Mouse (Mus musculus) naive thymus-derived CD4-positive, alpha-beta T cell, adult 2 months (primary cell): ENCODE data around the gene Zfp592.
A peak's percentile ranks its signal among the peaks of the same experiment; 100 is the strongest.

Experiments used
- DNase-seq: peaks from one replicate; pipeline ENCODE4 v3.0.0-alpha.2; 2011; ENCODE audit warnings: low read depth

The Zfp592 gene

DNA sequence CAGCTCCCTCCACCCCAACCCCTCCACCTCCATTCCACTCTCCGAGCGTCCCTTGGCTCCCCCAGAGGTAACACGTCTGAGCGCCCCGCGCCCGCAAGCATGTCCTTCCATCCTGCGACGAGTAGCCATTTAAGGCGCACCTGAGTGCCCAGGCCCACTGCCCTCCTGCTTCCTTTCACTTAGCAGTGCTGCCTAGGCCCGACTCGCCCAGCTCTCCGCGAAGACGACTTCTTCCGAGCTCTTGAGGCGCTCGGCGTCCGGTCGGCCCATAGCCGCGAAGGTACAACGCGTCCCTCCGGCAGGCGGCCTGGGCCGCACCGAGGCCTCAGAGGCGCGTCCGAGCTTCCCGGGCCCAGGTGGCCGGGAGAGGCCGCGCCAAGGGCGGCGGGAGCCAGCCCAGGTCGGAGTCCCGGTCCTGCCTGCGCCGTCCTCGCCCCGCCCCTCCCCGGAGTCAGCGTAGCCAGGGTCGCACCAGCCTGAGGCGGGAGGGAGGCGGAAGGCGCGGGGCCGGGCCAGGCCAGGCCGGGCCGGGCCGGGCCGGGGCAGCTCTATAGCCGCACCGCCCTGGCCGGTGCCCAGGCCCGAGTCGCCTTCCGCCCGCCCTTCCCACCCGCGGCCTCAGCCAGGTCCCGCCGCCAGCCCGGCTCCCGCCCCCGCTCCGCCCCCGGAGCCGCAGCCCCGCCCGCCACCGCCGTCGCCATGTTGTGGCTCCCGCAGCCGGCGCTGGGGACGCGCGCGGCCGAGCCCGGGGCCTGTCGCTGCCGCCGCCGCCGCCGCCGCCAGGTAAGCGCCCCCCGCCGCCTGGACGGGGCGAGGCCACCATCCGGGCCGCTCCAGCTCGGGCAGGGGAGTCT, at the start of gene Zfp592:
TSS of gene Zfp592 (plus strand) at position 702 of the 854 bp plus-strand sequence.
- DNase-seq: peak; percentile 82

DNA sequence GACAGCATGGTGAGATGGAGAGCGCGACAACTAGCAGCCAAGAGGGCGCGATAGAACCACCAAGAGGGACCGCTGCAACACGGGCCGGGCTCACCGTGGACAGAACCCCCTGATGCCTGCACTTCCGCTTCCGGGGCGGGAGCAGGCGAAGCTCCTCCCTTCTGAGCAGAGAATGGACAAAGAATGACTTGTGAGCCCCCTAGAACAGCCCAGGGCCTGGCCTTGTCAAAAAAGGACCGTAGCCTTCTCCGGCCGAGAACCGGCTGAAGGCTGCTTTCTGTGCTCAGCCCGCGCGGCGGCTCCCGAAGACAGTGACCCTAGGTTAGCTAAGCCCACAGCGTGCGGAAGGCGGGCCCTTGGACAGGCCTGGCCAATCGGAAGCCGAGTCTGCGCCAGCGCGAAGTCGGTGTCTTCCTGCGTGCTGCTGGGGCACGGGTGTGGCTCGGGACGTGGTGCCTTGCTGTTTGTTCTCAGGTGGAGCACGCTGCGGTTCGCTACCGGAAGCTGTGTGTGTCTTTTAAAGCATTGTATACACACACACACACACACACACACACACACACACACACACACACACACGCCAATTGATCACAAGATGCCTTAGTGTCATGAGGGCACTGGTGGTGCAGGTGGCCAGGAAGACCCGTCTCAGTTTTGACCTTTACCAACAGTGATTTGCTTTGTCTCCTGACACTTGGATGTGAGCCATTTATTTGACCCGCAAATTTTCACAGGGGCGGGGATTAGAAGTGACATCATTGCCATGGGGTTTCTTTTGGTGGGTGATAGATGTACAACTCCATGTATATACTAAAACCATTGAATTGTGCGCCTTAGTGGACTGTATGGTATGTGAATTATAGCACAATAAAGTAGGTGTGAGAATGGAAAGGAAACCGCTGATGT, 45.8 kb upstream of the Zfp592 start, which contains the start of gene Sec11a:
TSS of gene Sec11a (minus strand) at position 336 of the 906 bp plus-strand sequence.
- peak; percentile 97 for DNase-seq

DNA sequence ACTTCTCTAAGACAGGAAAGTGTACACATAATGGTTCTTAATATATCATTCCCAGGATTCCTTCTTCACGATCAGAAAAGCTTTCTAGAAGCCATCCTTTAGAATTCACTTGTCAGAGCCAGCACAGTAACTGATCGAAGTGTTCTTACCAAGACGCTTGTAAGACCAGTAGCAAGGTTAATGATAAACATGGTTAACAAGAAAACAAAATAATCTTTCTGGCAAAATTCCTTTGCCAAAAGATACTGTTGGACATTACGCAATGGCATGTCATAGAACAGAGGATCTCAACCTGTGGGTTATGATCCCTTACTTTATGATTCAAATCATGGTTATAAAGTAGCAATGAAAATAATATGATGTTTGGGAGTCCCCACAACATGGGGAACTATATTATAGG, 42.0 kb upstream of the Zfp592 start:
- no peak for DNase-seq

DNA sequence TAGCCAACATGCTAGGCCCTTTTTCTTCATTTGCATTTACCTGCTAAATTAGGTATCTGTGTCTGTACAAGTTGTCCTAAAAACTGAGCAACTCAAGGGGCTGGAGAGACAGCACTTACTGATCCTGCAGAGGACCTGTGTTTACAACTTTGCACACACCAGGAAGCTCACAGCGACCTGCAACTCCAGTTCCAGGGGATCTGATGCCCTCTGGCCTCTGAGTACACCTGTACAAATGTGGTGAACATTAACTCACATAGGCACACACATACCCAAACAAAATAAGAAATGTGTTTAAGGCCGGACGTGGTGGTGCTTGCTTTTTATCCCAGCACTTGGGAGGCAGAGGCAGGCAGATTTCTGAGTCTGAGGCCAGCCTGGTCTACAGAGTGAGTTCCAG, 41.3 kb upstream of the Zfp592 start:
- no peak for DNase-seq

DNA sequence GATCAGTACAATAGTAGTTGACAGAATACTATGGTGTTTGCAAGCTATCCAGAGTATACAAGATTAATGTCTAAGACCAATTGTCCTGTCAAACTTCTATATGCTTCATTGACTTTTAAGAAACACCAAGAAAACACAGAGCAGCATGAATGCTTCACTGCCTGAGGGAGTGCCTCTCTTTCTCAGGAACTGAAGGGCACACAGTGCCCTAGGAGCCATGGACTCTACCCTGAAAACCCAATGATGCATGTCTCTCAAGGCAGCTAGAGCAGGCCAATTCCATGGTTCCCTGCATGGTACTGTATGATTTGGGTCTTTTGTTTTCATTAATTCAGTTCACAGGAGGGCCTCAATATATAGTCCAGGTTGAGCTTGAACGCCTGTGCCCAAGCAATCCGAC, 39.2 kb upstream of the Zfp592 start:
- DNase-seq: no peak

DNA sequence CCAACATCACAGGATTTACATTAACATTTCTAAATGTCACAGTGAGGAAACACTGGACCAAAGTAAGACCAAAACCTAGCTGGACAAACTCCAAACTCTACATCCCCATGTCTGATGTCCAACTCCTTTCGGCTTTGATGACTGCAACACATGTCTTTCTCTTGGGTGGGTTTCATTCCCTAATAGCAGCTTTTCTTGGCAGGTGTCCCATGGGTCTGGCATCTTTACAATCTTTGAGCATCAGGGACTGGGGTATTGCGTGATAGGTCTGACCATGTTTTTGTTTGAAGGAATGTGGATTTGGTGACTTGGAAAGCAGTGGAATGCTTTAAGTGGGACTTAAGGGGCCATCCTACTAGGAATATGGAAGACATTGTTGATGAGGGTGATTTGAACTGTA, 36.6 kb upstream of the Zfp592 start:
- no peak for DNase-seq

DNA sequence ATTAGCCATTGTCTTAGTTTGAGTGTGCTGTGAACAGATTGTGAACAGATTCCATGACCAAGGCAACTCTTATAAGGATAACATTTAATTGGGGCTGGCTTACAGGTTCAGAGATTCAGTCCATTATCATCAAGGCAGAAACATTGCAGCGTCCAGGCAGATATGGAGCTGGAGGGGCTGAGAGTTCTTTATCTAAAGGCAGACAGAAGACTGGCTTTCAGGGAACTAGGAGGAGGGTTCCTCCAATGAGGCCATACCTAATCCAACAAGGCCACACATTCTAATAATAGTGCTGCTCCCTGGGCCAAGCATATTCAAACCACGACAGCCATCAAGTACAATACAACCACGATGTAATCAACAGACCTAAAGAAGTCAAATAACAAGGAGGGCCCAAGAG, 34.5 kb upstream of the Zfp592 start:
- DNase-seq: no peak

DNA sequence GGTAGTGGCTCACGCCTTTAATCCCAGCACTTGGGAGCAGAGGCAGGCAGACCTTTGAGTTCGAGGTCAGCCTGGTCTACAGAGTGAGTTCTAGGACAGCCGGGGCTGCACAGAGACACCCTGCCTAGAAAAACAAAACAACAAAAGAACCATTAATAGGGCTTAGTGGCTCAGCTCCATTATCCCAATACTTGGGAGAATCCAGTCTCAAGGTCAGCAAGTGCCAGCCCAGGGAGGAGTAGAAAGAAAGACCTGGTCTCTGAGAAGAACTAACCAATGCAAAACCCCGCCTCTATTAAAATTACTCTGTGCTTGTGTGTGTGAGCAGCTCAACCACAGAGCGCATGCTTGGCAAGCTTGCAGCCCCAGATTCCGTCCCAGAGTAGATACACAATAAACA, 30.7 kb upstream of the Zfp592 start:
- DNase-seq: no peak

DNA sequence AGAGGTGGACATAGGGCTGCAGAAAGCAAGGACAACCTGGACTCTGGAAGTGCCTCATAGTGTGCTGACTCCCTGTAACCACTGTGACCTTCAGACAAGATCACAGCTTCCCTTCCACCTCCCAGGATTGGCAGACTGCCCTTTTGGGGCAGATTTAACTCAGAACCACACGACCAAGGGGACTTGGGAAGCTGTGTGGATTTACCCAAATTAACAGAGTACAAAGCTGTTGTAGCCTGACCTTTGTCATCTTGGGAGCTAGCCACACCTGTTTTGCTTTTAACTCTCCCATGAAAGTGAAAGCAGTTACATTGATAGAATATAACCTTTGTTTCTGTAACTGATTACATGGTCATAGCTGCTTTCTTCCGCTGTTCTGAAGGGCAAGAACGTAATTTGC, 22.6 kb upstream of the Zfp592 start:
- DNase-seq: no peak

DNA sequence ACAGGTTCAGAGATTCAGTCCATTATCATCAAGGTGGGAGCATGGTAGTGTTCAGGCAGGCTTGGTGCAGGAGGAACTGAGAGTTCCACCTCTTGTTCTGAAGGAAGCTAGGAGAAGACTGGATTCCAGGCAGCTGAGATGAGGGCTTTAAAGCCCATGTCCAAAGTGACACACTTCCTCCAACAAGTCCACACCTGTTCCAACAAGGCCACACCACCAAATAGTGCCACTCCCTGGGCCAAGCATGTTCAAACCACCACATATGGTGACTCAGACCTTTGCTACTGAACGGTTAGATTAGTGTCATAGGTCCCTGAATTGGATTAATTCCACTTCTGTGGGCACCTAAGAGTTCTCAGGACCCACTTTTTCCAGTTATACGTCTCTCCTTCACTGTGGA, 22.1 kb upstream of the Zfp592 start:
- no peak for DNase-seq

DNA sequence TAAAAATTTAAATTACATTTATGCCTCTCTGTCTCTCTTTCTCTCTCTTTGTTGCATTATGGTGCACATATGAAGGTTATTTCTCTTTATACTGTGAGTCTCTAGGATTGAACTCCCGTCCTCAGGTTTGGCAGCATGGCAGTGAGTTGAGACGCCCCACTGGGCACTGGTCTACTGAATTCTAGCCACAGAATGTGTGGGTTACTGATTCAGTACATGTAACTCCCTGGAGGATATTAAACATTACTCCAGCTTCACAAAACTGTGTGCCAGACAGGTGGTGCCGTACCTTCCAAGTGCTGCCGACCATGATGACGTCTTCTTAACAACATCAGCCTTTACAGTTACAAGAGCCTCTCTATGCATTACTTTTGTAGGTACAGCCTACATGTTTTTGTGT, 21.4 kb upstream of the Zfp592 start:
- no peak for DNase-seq

DNA sequence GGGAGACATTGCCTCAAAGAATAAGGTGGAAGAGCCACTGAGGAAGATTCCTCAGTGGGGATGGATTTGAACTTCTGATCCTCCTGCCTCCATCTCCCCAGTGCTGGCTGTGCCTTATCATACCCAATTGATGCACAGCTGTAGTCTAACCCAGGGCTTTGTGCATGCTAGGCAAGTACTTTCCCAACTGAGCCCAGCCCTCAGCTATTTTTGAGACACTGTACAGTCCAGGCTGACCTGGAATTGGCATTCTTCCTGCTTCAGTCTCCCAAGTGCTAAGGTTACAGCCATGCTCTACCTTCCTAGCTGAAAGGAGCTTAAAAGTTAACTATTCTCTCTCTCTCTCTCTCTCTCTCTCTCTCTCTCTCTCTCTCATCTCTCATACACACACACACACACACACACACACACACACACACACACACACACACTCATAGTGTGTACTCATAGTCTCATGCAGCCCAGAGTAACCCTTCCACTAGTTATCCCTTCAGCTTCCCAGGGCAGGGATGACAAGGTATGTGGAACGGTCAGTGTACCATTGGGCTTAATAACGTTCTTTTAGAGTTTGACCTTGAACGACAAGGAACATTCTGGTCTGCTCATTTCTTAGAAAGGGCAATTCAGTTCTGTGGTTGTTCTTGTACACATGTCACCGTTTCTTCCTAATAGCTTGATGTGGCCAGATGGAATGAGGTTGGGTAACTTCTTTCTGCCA, 20.4 kb upstream of the Zfp592 start:
- DNase-seq: peak; percentile 59

DNA sequence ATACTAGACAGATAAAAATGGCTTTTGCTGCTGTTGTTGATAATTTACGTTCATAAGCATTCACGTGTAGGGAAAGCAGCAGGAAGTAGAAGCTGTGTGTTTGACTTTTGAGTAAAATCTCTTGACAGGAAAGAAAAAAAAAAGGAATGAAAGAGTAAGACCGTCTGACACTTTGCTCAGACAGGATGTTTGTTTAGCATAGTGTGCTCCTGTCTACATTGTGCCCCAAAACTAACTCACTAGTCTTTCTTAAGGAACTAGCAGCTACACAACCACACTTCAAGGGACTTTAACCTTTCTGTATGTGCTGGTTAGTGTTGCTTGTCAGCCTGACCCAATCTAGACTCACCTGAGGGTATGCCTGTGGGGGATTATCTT, 19.9 kb upstream of the Zfp592 start:
- DNase-seq: peak; percentile 61

DNA sequence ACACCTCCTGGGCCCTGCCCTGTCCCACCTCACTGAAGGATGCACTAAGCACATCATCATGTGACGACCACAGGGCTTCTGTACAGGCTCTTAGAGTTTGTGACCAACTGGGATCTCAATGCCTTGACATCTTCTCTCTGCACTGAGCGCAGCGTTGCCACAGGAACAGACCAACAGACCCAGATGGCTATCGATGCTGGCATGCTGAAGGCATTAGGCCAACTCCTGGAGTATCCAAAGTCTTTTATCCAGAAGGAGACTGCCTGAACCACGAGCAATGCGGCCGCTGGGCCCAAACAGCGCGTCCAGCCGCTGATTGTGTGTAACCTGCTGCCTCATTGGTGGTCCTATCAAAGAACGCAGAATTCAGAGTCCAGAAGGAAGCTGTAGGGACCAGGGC, 12.9 kb upstream of the Zfp592 start:
- DNase-seq: no peak

DNA sequence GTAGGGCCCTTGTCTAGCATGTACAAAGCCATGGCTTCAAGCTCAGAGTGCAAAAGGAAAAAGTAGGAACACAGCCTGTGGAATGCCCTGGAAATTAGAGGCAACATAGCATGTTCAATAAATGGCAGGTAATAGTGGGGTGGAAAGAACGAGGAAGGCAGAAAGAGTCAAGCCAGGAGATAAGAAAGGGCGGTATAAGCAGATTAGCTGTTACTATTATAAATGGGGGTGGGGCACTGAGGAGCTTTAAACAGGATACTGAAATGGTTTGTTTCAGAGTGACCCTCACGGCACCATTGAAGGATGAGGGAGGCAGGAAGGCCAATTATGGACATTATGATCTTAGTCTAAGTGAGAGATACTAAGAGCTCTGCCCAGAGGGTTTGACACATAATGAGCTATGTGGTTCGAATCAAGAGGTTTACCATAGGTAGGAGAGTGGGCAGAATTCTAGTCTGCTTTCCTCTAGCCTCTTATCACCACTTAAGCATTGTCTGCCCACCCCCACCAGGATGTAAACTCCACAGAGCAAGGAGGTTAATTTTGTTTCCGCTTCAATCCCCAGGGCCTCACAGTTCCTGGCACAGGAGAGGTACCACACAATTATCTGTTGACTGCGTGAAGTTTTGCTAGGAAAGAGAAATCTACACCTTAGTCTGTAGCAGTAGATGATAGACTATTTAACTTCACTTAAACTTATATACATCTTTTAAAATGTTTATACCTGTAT, 6.9 kb upstream of the Zfp592 start:
- DNase-seq: peak; percentile 53

DNA sequence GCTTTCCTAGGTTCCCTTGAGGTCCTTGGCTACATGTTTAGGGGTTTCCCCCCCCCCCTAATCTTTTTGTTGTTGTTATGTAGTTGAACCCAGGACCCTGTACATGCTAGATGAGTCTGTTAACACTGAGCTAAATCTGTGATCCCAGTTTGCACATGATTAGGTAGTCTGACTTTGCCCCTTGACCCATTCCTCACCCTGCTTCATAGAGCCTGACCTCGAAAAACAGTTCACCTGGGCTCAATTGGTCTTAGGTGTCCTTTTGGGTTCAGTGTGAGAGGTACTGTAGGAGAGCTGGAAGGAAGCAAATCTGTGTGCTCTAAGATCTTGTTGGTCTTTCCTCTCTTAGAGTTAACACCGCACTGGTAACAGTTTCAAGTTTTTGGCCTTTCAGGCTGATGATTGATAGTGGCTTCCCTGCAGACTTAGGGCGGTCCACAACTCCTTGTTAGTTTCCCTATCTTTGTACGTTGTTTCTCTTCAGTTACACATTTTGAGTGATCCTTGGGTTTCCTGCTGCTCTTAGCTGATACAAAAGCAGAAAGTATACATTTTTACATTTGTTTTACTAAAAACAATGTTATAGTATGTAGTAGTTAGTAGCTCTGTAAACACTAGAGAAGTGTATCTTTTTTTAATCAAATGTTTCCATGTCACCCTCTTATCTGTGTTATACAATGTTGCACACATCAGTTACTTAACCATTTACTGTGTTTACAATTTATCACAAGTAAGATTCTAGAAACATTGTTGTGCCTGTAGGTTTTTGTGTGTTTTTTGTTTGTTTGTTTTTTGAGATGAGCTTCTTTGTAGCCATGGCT, 5.5 kb upstream of the Zfp592 start:
- no peak for DNase-seq

DNA sequence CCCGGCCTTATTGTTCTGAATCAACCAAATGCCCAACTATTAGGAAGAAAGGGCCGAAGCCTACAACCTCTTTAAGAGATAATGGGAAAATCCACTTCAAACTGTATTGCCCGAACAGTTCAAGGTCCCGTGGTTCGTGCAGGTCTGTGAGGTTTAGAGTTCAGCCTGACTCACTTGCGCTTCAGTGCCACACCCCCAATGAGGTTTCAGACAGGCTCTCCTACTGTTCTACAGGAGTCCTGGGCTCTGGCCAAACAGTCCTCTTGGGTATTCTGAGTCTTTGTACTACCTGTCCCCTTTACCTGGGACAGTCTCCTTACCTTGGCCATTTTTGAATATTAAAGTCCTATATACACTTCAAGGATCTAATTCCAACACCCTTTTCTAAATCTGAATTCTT, 3.2 kb upstream of the Zfp592 start:
- no peak for DNase-seq

DNA sequence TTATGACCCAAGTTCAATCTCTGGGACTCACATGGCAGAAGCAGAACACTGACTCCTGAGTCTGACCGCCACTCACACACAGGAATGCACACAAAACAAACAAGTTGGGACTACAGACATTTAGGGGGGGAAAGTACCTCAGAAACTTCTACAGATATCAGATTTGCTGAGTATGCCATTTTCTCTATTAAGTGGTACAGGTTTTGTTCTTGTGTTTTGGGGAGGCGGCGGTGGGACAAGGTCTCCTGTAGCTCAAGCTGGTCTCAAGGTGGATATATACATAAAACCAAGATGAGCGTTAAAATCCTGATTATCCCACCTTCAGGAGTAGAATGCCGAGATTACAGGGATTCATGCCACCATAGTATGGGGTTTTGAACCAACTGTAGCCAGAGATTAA, 1.9 kb upstream of the Zfp592 start:
- no peak for DNase-seq

DNA sequence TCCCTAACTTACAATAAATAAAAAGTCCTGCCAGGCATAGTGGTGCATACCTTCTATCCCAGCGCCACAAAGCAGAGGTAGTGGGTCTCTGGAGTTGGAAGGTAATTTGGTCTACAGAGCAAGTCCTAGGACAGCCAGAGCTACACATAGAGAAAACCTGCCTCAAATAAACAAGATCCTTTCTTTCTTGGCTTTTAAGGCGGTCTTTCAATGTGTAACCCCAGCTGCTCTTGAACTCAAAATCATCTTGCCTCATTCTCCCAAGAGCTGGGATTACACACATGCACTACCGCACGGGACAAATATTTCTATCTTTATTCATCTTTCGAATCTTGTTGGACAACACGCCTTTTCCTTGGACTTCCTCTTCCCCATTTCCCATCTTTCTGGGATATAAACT, 1.4 kb upstream of the Zfp592 start:
- no peak for DNase-seq

DNA sequence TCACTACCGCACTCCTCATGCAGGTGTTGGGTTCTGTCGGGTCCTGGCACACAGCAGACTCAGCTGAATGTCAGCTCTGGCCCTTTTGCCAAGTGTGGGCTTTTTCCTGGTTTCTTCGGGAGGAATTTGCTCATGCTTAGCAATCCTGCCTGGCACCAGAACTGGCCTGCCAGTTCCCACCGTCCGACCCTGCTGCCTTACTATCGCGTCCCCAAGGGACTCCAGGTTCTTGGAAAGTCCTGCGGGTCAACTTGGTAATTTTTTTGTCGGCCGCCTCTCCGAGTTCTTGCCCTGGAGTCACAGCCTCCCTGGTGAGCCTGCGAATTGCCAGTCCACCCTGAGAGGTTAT, 876 bp upstream of the Zfp592 start:
- DNase-seq: peak; percentile 33
